10 mouse cellular contexts compared by ENCODE assay signal in the genomic region with DNA sequence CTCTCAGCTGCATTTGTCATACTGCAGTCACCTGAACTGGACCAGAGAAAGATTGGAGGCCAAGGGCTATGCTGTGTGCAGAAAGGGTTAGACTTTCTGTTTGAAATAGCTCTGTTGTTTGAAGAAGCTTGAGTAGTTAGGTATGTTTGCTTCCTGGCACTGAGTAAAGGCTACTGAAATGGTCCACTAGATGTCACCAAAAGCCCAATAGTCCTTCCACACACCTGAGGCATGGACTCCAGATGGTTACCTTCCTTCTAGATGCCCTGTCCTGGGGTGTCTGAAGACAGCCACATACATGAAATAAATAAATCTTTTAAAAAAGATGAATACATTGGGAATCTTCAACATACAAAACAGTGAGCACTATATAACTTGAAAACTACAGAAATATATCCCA. TPM values are rescaled to one million over a fixed set of nuclear protein-coding genes. Genes with fewer than 3 reads are reported as not detected.
DNase-seq lines count a peak whose midpoint lies in the region; ATAC-seq and TF ChIP-seq lines count a peak whose summit lies in the region.
"Had no signal": no experiment of that assay in that cellular context is flagged by ENCODE, and none has a peak within 500 bp of the region (broad histone marks: within the 10 kb centered on the region; RNA-seq: fewer than 3 reads in every experiment).

No protein-coding gene starts in this region.

- intact Hi-C loops in gastrocnemius, adult 2 months (cut with DNase I) = loop anchor here (5.0 kb wide), 1 partner anchor 572 kb away; no protein-coding TSS in a partner anchor
- intact Hi-C loops in gastrocnemius, postnatal 36 days (cut with DNase I) = loop anchor here (10.0 kb wide), 2 partner anchors 309 to 559 kb away; no protein-coding TSS in a partner anchor

- no peaks in the 10 kb centered on the region for H3K4me1 ChIP-seq in embryonic facial prominence, embryonic 14.5 days (ENCODE audit: control insufficient read depth, insufficient read depth, low read length)
- no peaks in the 10 kb centered on the region for H3K4me1 ChIP-seq in limb, embryonic 14.5 days (ENCODE audit: control insufficient read depth, insufficient read depth, low read length)

- H3K4me2 ChIP-seq in embryonic facial prominence, embryonic 14.5 days (ENCODE audit: low read depth, low read length) = no peak overlapping the region
- no peak overlapping the region for H3K4me2 ChIP-seq in limb, embryonic 14.5 days (replicated peaks; ENCODE audit: low read depth, low read length, severe bottlenecking)

- H3K27ac ChIP-seq in gastrocnemius, adult 2 months = no peak overlapping the region
- no peak overlapping the region for H3K27ac ChIP-seq in embryonic facial prominence, embryonic 14.5 days (replicated peaks; ENCODE audit: low read depth, low read length)
- H3K27ac ChIP-seq in limb, embryonic 14.5 days (replicated peaks; ENCODE audit: low read depth, low read length) = no peak overlapping the region

- peaks cover 15% of the 10 kb centered on the region for H3K27me3 ChIP-seq in embryonic facial prominence, embryonic 14.5 days (replicated peaks; ENCODE audit: control insufficient read depth, insufficient read depth, low read length)
- H3K27me3 ChIP-seq in limb, embryonic 14.5 days (ENCODE audit: control insufficient read depth, insufficient read depth, low read length) = peaks cover 11% of the 10 kb centered on the region

- H3K36me3 ChIP-seq in embryonic facial prominence, embryonic 14.5 days (ENCODE audit: control insufficient read depth, insufficient read depth, low read length) = no peaks in the 10 kb centered on the region
- no peaks in the 10 kb centered on the region for H3K36me3 ChIP-seq in limb, embryonic 14.5 days (ENCODE audit: control insufficient read depth, insufficient read depth, low read length)

- no peak for DNase-seq in gastrocnemius, adult 2 months
- no peak for DNase-seq in gastrocnemius, postnatal 36 days
- DNase-seq in ES-CJ7 (ENCODE audit: low read depth, low spot score) = peak; percentile 31
- DNase-seq in embryonic facial prominence, embryonic 14.5 days (ENCODE audit: low spot score) = peak; percentile 11
- peak; percentile 33 for DNase-seq in limb, embryonic 14.5 days (ENCODE audit: low spot score)
- DNase-seq in layer of hippocampus, adult 11-12 months (ENCODE audit: low spot score) = no peak
- DNase-seq in testis, postnatal 14 days (ENCODE audit: low spot score) = no peak

- TF ChIP-seq CTCF in gastrocnemius, adult 2 months (IDR thresholded peaks at IDR 0.05) = peak; percentile 59

- no peak overlapping the region for H3K9ac ChIP-seq in embryonic facial prominence, embryonic 14.5 days (ENCODE audit: low read depth, low read length)
- H3K9ac ChIP-seq in limb, embryonic 14.5 days (ENCODE audit: low read depth, low read length, severe bottlenecking) = no peak overlapping the region

- no peak for ATAC-seq in embryonic facial prominence, embryonic 14.5 days (ENCODE audit: low read depth)
- no peak for ATAC-seq in limb, embryonic 14.5 days (ENCODE audit: low FRiP score, low read depth)
- ATAC-seq in megakaryocyte, adult 5-6 weeks (ENCODE audit: poor library complexity, severe bottlenecking) = no peak

- 0 out of 2 replicates have a peak, but pooled peaks cover 4% of the 10 kb centered on the region for H3K9me3 ChIP-seq in embryonic facial prominence, embryonic 14.5 days (ENCODE audit: control insufficient read depth, low read length)
- no peaks in the 10 kb centered on the region for H3K9me3 ChIP-seq in limb, embryonic 14.5 days (ENCODE audit: control insufficient read depth, low read length)

- no peak for TF ChIP-seq POLR2A in limb, embryonic 14.5 days (IDR thresholded peaks at IDR 0.05; ENCODE audit: borderline replicate concordance, extremely low read depth, insufficient read depth, insufficient read length)

- no peak overlapping the region for H3K4me3 ChIP-seq in gastrocnemius, adult 2 months
- H3K4me3 ChIP-seq in embryonic facial prominence, embryonic 14.5 days (ENCODE audit: low read depth, low read length) = no peak overlapping the region
- H3K4me3 ChIP-seq in limb, embryonic 14.5 days (replicated peaks; ENCODE audit: low read length) = no peak overlapping the region
- H3K4me3 ChIP-seq: erythroblast, embryonic 14.5 days had no signal

RNA-seq across cellular contexts. Expression of a gene that starts 6.5 kb away (rescaled TPM):
- total RNA-seq in gastrocnemius, adult 2 months (2021) = not detected
- not detected for total RNA-seq in gastrocnemius, postnatal 36 days (2021)
- polyA plus RNA-seq in embryonic facial prominence, embryonic 14.5 days (2014; fragmentation: Nextera tagmentation; extraction: Ambion mirVana) = not detected in 2 replicates
- polyA plus RNA-seq in limb, embryonic 14.5 days (2012; rRNA removed) = not detected in 2 replicates
- not detected in 2 replicates for polyA plus RNA-seq in limb, embryonic 14.5 days (2014; fragmentation: Nextera tagmentation; extraction: Ambion mirVana)
- total RNA-seq in megakaryocyte, adult 5-6 weeks (2015) = not detected in 2 replicates
- not detected in 2 replicates for total RNA-seq in megakaryocyte, adult 5-6 weeks (2017)
- polyA plus RNA-seq: erythroblast, embryonic 14.5 days; liver, embryonic 16.5 days had no signal

RNA-seq across cellular contexts. Expression of a gene that starts 48.9 kb away (rescaled TPM):
- not detected for total RNA-seq in gastrocnemius, adult 2 months (2021)
- total RNA-seq in gastrocnemius, postnatal 36 days (2021) = not detected
- not detected in 2 replicates for polyA plus RNA-seq in embryonic facial prominence, embryonic 14.5 days (2014; fragmentation: Nextera tagmentation; extraction: Ambion mirVana)
- 0.05 TPM in 1 of 2 replicates, not detected in the other for polyA plus RNA-seq in limb, embryonic 14.5 days (2012; rRNA removed)
- not detected in 2 replicates for polyA plus RNA-seq in limb, embryonic 14.5 days (2014; fragmentation: Nextera tagmentation; extraction: Ambion mirVana)
- total RNA-seq in megakaryocyte, adult 5-6 weeks (2015) = not detected in 2 replicates
- total RNA-seq in megakaryocyte, adult 5-6 weeks (2017) = not detected in 2 replicates
- polyA plus RNA-seq: erythroblast, embryonic 14.5 days; liver, embryonic 16.5 days had no signal

Comparison
In these comparisons a context has a peak if more than half of its experiments do, and no peak if none do; other contexts are left out.
1. DNase-seq: peak in ES-CJ7 (single experiment), embryonic facial prominence, embryonic 14.5 days (single experiment) and limb, embryonic 14.5 days (single experiment); none in gastrocnemius, adult 2 months (single experiment), gastrocnemius, postnatal 36 days (0 of 2), layer of hippocampus, adult 11-12 months (single experiment) and testis, postnatal 14 days (single experiment).